Mouse (Mus musculus): ENCODE data around the gene Prodh2.

DNA sequence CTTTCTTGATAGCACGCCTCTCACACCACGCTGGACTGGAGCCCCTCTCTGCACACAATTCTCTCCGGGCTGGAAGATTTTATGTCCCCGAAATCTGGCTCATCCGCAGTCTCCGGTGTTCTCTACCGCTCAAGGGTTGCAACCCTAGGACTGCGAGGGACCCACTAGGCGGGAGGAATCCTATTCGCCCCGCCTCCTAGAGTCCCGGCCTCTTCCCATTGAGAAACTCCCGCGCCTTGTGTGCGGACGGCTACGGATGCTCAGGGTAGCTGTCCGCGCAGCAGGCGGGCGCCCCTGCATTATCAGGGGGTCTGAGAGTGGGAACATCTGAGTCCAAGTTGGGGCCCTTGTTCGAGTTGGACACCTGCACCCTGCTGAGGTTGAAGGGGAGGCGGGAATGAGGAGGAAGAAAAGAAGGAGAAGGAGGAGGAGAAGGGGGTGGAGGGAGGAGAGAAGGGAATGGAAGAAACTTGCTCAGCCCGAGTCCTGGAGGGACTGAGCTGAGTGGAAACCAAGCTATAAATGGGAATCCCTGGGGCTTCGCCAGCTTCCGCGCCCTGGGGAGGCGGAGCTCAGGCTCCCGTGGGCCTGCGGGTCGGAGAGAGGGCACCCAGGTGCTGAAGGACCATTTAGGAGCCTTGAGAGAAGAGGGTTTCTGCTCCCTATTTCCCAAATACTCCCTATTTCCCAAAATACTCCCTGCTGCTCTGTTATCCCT is 36.4 kb upstream of the Prodh2 start:
- TF ChIP-seq EP300 (IDR thresholded peaks at IDR 0.05; ENCODE audit: low read depth): no peak
- no peak for TF ChIP-seq CTCF (IDR thresholded peaks at IDR 0.05; ENCODE audit: low read depth)
